Mouse (Mus musculus): ENCODE results near the gene Kdm4b.

DNA sequence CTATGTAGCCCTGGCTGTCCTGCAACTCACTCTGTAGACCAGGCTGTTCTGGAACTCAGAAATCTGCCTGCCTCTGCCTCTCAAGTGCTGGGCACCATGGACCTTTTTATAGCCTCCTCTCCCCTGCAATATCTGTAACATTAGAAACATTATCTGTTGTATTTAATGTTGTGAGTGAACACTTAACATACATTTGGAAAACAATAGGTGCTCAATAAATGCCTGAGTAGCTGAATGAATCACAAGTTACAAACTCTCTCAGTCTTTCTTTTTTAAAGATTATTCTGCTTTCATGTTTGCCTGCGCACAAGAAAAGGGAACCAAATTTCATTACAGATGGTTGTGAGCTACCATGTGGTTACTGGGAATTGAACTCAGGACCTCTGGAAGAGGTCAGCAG, 27.6 kb upstream of the Kdm4b start:
- TF ChIP-seq E2F4 (IDR thresholded peaks at IDR 0.05; ENCODE audit: borderline replicate concordance, low read depth, low read length) (no peak), ZKSCAN1 (IDR thresholded peaks at IDR 0.05; ENCODE audit: low read depth, low read length) (no peak), POLR2A (IDR thresholded peaks at IDR 0.05; ENCODE audit: control insufficient read depth in 1 of 2, insufficient read depth in 1 of 2, low read depth in 1 of 2, low read length in 2 of 2, poor library complexity in 1 of 2) (no peak), GABPA (IDR thresholded peaks at IDR 0.05; ENCODE audit: low read depth, low read length) (no peak), EP300 (IDR thresholded peaks at IDR 0.05; ENCODE audit: low read depth in 1 of 2, low read length in 2 of 2) (no peak), KAT2A (conservative IDR thresholded peaks at IDR 0.05; ENCODE audit: low read depth, low read length) (no peak), ZMIZ1 (IDR thresholded peaks at IDR 0.05; ENCODE audit: low read depth, low read length) (no peak), CTCF (IDR thresholded peaks at IDR 0.05 in 2 of 3, conservative IDR thresholded peaks at IDR 0.05 in 1 of 3; ENCODE audit: control insufficient read depth in 1 of 3, insufficient read depth in 1 of 3, low read depth in 2 of 3, low read length in 3 of 3, poor library complexity in 1 of 3, severe bottlenecking in 1 of 3) (no peak), ZC3H11A (IDR thresholded peaks at IDR 0.05; ENCODE audit: low read depth, low read length) (no peak), SIN3A (IDR thresholded peaks at IDR 0.05; ENCODE audit: low read length) (no peak), BHLHE40 (IDR thresholded peaks at IDR 0.05; ENCODE audit: borderline replicate concordance, low read depth, low read length) (no peak), GATA1 (IDR thresholded peaks at IDR 0.05; ENCODE audit: low read depth, low read length) (no peak)

Measured in MEL (cell line).